Mouse (Mus musculus): ENCODE data around the gene Txndc11. TPM values are rescaled to one million over a fixed set of nuclear protein-coding genes. Genes with fewer than 3 reads are reported as not detected.

Gene Txndc11
- polyA plus RNA-seq, 1 experiment from 2014 or later = 27.9 TPM

DNA sequence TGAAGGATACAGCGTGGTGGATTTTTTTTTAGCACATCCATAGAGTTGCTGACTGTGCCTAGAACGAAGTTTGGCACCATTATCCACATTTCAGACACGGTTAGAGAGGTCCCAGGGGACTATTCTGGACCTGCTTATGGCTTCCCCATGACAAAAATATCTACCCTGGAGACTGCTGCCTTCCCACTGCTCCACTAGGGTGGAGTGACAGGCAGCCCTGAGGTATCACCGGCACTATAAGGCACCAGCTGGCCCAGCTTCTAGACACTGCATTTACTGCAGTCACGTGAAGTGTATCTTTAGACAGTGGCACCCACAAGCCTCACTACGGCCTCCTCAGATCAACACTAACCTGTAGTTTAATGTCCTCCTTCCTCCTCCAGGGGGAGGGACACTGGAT, 79.6 kb downstream of the Txndc11 start:
- Histone ChIP-seq H3K4me3 (no peak overlapping the region), H3K36me3 (no peaks in the 10 kb centered on the region), H3K4me2 (no peak overlapping the region), H3K27ac (no peak overlapping the region), H3K9ac (no peak overlapping the region), H3K9me3 (no peaks in the 10 kb centered on the region), H3K27me3 (no peaks in the 10 kb centered on the region), H3K4me1 (replicated peaks) (no peaks in the 10 kb centered on the region)
- no peak for ATAC-seq (ENCODE audit: low FRiP score)
- WGBS = 86% methylated on average over 6 of the region's 6 CpGs

DNA sequence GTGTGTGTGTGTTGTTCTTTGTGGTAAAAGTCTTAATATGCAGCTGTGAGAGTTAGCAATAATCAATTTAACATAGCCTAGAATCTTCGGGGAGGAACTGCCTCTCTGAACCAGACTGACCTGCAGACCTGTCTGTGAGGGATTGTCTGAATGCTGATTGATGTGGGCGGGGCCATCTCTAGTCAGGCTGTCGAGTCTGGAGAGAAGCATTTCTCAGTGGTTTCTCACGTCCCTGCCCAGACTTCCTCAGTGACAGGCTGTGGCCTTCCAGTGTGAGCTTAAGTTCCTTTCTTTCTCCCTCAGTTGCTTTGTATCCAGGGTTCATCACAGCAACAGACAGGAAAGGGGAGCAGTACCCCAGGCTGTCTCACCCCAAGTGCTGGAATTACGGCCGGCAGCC, 80.0 kb downstream of the Txndc11 start:
- Histone ChIP-seq H3K9ac (no peak overlapping the region), H3K4me2 (no peak overlapping the region), H3K4me3 (no peak overlapping the region), H3K4me1 (replicated peaks) (no peaks in the 10 kb centered on the region), H3K27me3 (no peaks in the 10 kb centered on the region), H3K9me3 (no peaks in the 10 kb centered on the region), H3K27ac (no peak overlapping the region), H3K36me3 (no peaks in the 10 kb centered on the region)
- WGBS = 64% methylated on average over 6 of the region's 6 CpGs
- no peak for ATAC-seq (ENCODE audit: low FRiP score)

- Histone ChIP-seq H3K27me3 (no peaks in the 10 kb centered on the region), H3K27ac (no peak overlapping the region), H3K4me1 (replicated peaks) (no peaks in the 10 kb centered on the region), H3K9ac (no peak overlapping the region), H3K4me3 (no peak overlapping the region), H3K9me3 (no peaks in the 10 kb centered on the region), H3K4me2 (no peak overlapping the region), H3K36me3 (no peaks in the 10 kb centered on the region)
- 91% methylated on average over 11 of the region's 11 CpGs for WGBS
- ATAC-seq (ENCODE audit: low FRiP score) = no peak
Observed at GRCm38 (mm10) chr16:11051134-11051533, 83.3 kb downstream of the Txndc11 start.

DNA sequence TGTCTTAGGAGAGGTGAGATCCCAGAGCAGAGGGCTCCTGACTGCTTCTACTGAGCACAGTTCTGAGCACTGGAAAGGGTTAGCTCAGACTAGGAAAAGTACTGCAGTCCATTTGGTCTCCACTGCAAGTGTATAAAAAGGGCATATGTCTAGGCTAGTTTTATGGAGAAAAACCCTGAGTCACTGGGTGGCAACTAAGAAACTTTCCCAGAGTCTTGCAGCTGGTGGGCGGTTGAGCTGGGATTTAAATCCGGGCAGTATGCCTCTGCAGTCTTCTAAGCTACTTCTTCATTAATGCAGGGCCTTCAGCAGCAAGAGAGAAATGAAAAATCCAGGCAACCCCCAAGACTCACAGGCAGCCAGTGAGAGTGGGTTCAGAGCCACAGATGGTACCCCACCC, 84.2 kb downstream of the Txndc11 start:
- H3K36me3 ChIP-seq = no peaks in the 10 kb centered on the region
- H3K9ac ChIP-seq = no peak overlapping the region
- WGBS = 89% methylated on average over 2 of the region's 2 CpGs
- no peaks in the 10 kb centered on the region for H3K4me1 ChIP-seq (replicated peaks)
- no peaks in the 10 kb centered on the region for H3K9me3 ChIP-seq
- H3K4me3 ChIP-seq = no peak overlapping the region
- no peak overlapping the region for H3K4me2 ChIP-seq
- no peaks in the 10 kb centered on the region for H3K27me3 ChIP-seq
- no peak for ATAC-seq (ENCODE audit: low FRiP score)
- no peak overlapping the region for H3K27ac ChIP-seq

- H3K27me3 ChIP-seq = no peaks in the 10 kb centered on the region
- no peaks in the 10 kb centered on the region for H3K36me3 ChIP-seq
- H3K4me3 ChIP-seq = no peak overlapping the region
- H3K4me1 ChIP-seq (replicated peaks) = no peaks in the 10 kb centered on the region
- 87% methylated on average over 7 of the region's 7 CpGs for WGBS
- no peak overlapping the region for H3K27ac ChIP-seq
- ATAC-seq (ENCODE audit: low FRiP score) = no peak
- no peaks in the 10 kb centered on the region for H3K9me3 ChIP-seq
- no peak overlapping the region for H3K9ac ChIP-seq
- H3K4me2 ChIP-seq = no peak overlapping the region
Observed at GRCm38 (mm10) chr16:11047130-11047529, 87.3 kb downstream of the Txndc11 start.

DNA sequence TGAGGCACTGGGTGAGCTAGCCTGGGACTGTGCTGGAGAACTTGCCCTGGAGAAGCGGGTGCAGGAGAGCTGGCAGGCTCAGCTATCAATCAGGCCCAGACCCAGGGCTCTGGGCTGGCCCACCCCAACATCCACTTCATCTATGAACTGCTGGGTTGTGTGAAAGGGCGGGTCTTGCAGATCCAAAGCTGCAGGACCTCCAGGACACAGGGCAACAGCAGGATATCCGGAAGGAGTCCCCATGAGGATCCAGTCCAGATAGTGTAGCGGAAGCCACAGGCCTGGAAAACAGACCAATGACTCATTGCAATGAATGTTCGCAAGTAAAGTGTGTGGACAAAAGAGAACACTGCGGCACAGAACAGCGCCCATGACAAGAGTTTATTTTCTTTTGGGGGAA, 88.0 kb downstream of the Txndc11 start:
- H3K27me3 ChIP-seq = no peaks in the 10 kb centered on the region
- H3K4me1 ChIP-seq (replicated peaks) = no peaks in the 10 kb centered on the region
- no peak overlapping the region for H3K9ac ChIP-seq
- H3K27ac ChIP-seq = no peak overlapping the region
- ATAC-seq (ENCODE audit: low FRiP score) = no peak
- H3K4me3 ChIP-seq = no peak overlapping the region
- H3K9me3 ChIP-seq = no peaks in the 10 kb centered on the region
- H3K4me2 ChIP-seq = no peak overlapping the region
- no peaks in the 10 kb centered on the region for H3K36me3 ChIP-seq
- 88% methylated on average over 7 of the region's 7 CpGs for WGBS

- no peak overlapping the region for H3K4me2 ChIP-seq
- no peak for ATAC-seq (ENCODE audit: low FRiP score)
- no peak overlapping the region for H3K9ac ChIP-seq
- H3K36me3 ChIP-seq = no peaks in the 10 kb centered on the region
- H3K4me3 ChIP-seq = no peak overlapping the region
- H3K9me3 ChIP-seq = no peaks in the 10 kb centered on the region
- H3K4me1 ChIP-seq (replicated peaks) = no peaks in the 10 kb centered on the region; the same call in 1 of the 2 replicates
- H3K27ac ChIP-seq = no peak overlapping the region
- H3K27me3 ChIP-seq = no peaks in the 10 kb centered on the region
- 88% methylated on average over 5 of the region's 5 CpGs for WGBS
Observed at GRCm38 (mm10) chr16:11043239-11043638, 91.2 kb downstream of the Txndc11 start.

GRCm38 (mm10) chr16:11040603-11041002, 93.8 kb downstream of the Txndc11 start:
- WGBS = 54% methylated on average over 2 of the region's 2 CpGs
- Histone ChIP-seq H3K27ac (no peak overlapping the region), H3K4me1 (replicated peaks) (no peaks in the 10 kb centered on the region; the same call in 1 of the 2 replicates), H3K9me3 (no peaks in the 10 kb centered on the region), H3K4me2 (no peak overlapping the region), H3K27me3 (no peaks in the 10 kb centered on the region), H3K36me3 (no peaks in the 10 kb centered on the region), H3K9ac (no peak overlapping the region), H3K4me3 (no peak overlapping the region)
- no peak for ATAC-seq (ENCODE audit: low FRiP score)

DNA sequence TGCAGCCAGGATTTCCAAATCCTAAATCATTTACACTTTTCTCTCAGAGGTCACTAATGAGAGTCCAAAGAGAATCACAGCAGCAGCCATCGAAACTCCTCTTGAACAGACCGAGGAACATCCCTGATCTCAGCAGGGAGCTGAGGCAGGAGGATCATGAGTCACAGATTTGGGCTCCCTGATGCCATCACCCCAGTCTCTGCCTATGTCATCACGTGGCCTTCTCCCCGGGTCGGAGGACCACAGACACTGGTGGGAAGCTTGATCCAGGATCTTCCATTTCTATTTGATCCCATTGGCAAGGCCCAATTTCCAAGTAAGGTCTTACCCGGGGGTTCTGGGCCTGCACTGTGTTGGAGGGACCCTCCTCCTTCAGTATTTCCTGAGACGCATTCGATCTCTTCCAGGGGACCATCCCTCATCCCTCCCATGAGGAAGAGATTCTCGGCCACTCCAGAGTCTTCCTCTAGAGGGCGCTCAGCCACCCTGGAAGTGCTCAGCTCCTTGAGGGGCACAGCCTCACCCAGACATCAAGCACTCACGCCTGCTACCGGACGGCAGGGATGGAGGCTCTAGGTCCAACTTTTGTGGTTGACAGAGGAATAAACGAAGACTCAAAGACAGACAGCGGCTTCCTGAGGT, 98.5 kb downstream of the Txndc11 start:
- no peak overlapping the region for H3K4me2 ChIP-seq
- 27% methylated on average over 15 of the region's 15 CpGs for WGBS
- H3K36me3 ChIP-seq = no peaks in the 10 kb centered on the region
- no peaks in the 10 kb centered on the region; the same call in 1 of the 2 replicates for H3K4me1 ChIP-seq (replicated peaks)
- no peaks in the 10 kb centered on the region for H3K27me3 ChIP-seq
- peak; percentile 58 for ATAC-seq (ENCODE audit: low FRiP score)
- H3K27ac ChIP-seq = no peak overlapping the region
- no peaks in the 10 kb centered on the region for H3K9me3 ChIP-seq
- H3K9ac ChIP-seq = no peak overlapping the region
- H3K4me3 ChIP-seq = no peak overlapping the region

DNA sequence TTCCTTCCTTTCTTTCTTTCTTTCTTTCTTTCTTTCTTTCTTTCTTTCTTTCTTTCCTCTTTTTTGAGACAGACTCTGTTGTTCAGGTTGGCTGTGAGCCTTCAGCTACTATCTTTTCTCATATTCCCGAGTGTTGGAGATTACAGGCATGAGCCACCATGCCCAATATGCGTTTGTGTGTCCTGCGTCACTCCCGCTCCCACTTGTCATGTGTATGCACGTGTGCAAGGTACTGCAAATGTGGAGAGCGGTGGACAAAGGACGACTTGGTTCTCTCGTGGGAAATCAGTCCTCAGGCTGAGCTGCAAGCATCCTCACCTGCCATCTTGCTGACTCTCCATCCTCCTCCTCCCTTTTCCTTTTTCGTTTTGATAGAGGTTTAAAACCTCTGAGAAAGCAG, 99.2 kb downstream of the Txndc11 start:
- H3K9me3 ChIP-seq = no peaks in the 10 kb centered on the region
- no peaks in the 10 kb centered on the region for H3K27me3 ChIP-seq
- no peak for ATAC-seq (ENCODE audit: low FRiP score)
- no peak overlapping the region for H3K4me3 ChIP-seq
- H3K36me3 ChIP-seq = no peaks in the 10 kb centered on the region
- H3K4me2 ChIP-seq = no peak overlapping the region
- 83% methylated on average over 9 of the region's 9 CpGs for WGBS
- no peak overlapping the region for H3K27ac ChIP-seq
- no peaks in the 10 kb centered on the region for H3K4me1 ChIP-seq (replicated peaks)
- H3K9ac ChIP-seq = no peak overlapping the region

DNA sequence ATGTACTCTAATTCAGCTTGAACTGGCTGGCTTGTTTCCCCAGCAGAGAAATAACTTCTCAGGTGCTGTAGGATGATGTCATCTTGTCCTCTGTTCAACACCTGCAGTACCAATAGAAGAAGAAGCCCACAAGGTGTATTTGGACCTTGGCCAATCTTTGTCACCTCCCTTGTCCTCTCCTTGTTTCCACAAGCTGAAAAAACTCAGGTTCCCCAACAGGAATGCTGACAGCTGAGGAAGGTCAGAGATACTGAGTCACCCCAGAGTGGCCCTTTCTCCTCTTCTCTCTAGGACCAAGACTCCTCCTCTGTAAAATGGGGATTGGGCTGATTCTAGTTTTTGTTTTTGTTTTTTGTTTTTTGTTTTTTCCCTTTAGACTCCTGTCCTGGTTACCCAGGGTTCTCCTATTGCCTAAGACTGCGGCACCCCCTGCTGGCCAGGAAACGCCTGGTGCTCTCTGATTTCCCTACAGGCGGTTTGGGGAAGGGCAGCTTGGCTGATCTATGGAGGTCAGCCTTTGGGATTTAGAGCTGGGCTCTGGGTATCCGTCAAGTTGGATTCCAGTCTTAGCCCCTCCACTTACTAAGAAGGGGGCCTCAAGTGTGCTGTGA, 100.2 kb downstream of the Txndc11 start:
- ATAC-seq (ENCODE audit: low FRiP score) = no peak
- Histone ChIP-seq H3K27me3 (no peaks in the 10 kb centered on the region), H3K4me3 (no peak overlapping the region), H3K36me3 (no peaks in the 10 kb centered on the region), H3K9ac (no peak overlapping the region), H3K4me1 (replicated peaks) (no peaks in the 10 kb centered on the region), H3K4me2 (no peak overlapping the region), H3K27ac (no peak overlapping the region), H3K9me3 (no peaks in the 10 kb centered on the region)
- 3% methylated on average over 4 of the region's 4 CpGs for WGBS

- Histone ChIP-seq H3K9me3 (no peaks in the 10 kb centered on the region), H3K4me1 (replicated peaks) (no peaks in the 10 kb centered on the region), H3K27me3 (no peaks in the 10 kb centered on the region), H3K36me3 (no peaks in the 10 kb centered on the region), H3K4me3 (no peak overlapping the region), H3K9ac (no peak overlapping the region), H3K27ac (no peak overlapping the region), H3K4me2 (no peak overlapping the region)
- no peak for ATAC-seq (ENCODE audit: low FRiP score)
- 68% methylated on average over 3 of the region's 3 CpGs for WGBS
Observed at GRCm38 (mm10) chr16:11031320-11031719, 103.1 kb downstream of the Txndc11 start.

GRCm38 (mm10) chr16:11030844-11031243, 103.6 kb downstream of the Txndc11 start:
- no peak for ATAC-seq (ENCODE audit: low FRiP score)
- Histone ChIP-seq H3K27me3 (no peaks in the 10 kb centered on the region), H3K4me3 (no peak overlapping the region), H3K9me3 (no peaks in the 10 kb centered on the region), H3K36me3 (no peaks in the 10 kb centered on the region), H3K4me1 (replicated peaks) (no peaks in the 10 kb centered on the region), H3K4me2 (no peak overlapping the region), H3K27ac (no peak overlapping the region), H3K9ac (no peak overlapping the region)
- WGBS = 84% methylated on average over 4 of the region's 4 CpGs
